Mouse (Mus musculus) layer of hippocampus, adult 18-20 months (tissue): ENCODE measurements around the gene Tbcel. TPM values are rescaled to one million over a fixed set of nuclear protein-coding genes. Genes with fewer than 3 reads are reported as not detected.

Experiments used
- DNase-seq, 2 experiments: peaks; one replicate each; pipeline ENCODE4 v3.0.0; 2022; ENCODE audit warnings: low spot score in 2 of 2
- microRNA-seq, 2 experiments: library from miRNA; unstranded; fragments of <30 nt; microRNA quantifications; one replicate each; pipeline ENCODE4 v1.2.0; 2021
- total RNA-seq, 2 experiments: library from RNA; stranded (reverse); gene quantifications; 2 replicates each; pipeline ENCODE4 v1.2.3; 2021

Gene Tbcel
- total RNA-seq, 2 experiments from 2014 or later = 57.3 to 60.6 TPM

DNA sequence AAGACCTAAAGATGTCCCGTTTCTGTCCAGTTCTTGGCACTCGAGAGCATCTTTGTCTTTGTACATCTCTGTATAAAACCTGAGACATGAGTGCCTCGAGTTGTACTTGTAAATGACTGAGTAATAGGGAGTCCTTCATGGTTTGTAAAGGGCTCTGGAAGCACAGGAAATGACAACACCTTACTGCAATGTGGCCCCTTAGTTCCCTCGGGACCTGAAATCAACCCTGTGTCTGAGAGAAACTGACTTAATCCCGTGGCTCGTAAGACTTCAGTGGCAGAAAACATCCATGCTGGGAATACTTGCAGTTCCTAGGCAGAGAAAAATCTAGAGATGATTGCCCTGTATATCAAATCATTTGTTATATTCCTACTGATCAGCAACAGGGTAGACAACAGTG is 114.7 kb downstream of the Tbcel start:
- DNase-seq = no peak

DNA sequence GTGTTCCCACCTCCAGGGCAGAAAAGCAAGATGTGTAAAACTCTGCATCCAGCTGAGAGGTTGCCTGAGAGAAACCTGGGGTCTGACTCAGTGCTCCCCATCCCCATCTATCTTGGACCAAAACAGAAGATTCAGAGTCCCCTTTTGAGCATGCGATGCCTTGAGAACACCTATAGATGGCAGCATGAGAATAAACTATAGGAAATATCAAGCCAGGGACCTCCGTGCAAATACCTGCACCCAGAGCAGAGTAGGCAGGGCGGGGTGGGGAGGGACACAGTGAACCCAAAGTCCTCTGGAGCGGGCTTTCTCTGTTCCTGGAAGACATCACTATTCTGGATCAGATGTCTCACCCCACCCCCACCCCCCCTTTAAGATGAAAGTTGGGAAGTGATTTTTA is 119.1 kb downstream of the Tbcel start:
- peak in 1 of 2 experiments; percentile 62 for DNase-seq

DNA sequence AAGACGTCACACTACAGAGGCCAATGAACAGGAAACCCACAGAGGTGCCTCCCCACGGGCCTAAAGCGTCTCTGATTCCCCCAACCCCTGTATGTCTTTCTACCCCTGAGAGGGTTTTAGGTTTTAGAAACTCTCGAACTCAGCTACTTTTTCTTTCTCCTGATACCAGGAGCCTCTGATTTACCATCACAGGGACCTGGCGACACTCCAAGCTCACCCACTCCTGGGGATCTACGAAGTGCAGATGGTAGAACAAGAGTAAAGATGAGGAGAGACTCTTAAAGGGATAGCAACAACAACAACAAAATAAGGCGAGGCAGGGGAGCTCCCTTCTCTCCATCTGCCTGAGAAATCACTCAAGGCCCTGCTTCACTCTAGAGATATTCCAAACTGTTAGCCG is 120.6 kb downstream of the Tbcel start:
- peak in 1 of 2 experiments; percentile 36 for DNase-seq

DNA sequence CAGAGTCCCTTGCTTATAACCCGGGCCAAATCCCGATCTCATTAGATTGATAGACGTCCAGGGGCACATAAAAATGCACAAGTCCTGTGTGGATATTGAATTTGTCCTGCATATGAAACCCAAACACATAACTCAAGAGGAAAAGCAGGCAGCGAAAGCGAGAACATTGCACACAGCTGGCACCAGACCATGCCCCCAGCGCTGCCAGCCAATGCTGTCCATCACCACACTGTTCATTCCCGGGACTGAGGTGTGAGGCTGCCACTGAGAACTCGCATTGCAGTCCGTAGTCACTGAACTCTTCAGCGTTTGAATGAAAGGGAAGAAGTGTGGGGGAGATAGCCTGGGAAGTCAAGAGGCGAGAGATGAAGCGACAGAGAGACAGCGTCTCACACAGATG is 122.0 kb downstream of the Tbcel start:
- no peak for DNase-seq

DNA sequence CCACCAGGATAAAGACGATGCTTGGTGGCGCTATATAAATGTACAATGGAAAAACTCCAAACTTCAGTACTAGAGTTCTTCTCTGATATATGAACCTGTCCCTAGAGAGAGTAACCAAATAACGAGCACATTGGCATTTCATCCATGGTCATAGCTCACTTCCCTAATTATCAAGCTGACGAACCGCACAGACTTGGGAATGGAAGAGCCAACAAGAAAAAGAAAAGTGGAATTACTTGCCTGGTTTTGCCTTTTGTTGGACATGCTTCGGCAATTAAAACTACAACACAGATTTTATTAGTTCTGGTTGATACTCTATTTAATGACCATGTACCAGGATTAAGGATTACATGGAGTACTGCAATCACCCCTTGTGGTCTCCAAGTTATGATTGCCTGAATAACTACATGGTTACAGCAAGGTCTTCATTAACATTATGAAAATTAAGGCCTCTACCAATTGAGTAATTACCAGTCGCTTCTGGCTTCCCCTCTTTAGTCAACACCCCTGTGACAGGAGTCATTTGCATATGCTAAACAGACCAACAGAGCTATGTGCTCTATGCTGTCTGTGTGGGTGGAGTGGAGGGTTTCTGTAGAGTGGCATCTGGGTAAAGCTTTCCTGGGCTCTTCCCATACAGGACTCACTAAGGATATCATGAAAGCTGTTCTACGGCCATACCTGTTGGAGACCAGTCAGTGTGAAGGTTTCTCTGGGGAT is 124.8 kb downstream of the Tbcel start:
- DNase-seq = no peak

DNA sequence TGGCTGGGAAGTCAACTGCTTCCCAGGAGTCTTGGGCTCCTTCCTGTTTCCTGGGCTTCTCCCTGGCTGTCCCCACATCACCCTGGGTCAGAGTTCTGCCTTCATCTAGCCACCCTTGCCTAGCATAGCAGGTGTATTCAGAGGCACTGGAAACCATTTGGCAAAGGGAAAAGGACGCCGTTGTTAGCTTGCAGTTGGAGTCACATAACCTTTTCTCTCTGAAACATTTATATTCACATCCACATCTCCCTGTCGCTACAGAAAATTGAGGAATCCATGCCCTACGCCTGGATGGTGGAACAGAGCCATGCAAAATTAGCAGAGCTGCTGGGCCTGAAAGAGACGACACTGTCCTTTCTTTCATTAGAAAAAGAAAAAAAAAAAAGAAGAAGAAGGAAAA is 125.5 kb downstream of the Tbcel start:
- DNase-seq = peak in 1 of 2 experiments; percentile 35

DNA sequence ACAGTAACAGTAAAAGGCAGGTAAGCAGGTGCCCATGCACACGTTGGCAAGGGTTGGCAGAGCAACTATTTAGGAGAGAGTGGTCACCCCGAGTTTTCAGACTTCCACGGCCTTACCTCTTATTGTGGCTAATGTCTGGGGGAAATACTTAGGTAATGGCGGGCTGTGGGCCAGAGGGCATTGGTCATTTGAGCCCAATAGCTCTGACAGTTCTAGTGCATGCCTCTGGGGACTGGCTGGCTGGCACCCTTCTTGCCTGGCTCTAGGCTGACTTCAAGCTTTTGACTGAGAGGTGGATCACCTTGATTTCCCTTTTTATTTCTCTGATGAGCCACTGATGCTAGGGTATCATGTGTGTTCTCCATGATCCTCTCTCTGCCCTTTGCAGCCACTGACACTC is 129.5 kb downstream of the Tbcel start:
- DNase-seq = no peak

DNA sequence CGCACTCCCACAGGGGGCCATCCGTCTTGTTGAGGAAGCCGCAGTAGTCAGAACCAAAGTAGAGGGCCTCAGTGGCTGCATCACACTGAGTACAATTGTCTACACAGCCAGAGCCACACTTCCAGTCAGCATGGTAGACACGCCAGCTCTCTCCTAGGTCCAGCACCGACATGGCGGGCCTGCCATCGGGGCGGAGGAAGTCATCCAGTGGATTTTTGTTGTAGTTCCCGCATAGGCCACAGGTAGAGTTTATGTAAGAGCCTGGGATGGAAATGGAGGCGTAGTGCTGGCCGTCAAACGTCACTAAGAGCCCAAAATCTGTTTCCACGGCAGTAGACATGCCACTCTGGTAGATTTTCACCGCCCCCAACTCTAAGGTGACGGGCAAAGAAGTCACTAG is 130.0 kb downstream of the Tbcel start:
- no peak for DNase-seq

DNA sequence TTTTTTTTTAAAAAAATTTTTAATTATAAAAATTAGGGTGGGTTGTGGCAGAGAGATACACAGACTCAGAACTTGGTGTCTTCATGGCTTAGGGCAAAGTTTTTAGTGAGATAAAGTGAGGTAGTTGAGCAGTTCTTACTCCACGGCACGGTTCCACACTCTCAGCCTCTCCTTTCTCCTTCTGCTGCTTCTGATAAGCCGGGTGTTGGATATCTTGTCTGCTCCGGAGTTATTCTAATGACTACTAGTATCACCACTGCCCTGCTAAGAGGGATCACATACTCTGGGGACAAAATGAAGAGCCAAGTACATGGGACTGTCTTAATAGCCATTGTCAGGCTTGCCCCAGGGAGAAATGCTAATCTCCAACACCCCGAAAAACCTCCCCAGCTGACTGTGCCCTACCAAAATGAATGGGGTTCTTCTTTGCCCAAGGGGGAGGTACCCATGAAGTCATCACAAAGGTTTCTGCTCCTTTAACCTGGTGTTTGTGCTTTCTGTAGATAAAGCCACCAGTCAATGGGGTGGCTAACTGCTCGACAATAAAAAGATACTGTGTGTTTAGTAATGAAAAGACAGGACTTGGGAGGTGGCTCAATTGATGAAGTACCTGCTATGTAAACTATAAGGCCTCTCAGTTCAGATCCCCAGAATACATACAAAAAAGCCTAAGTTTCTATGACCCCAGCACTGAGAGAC is 135.8 kb downstream of the Tbcel start:
- no peak for DNase-seq

Small RNA genes lying within 50 kb of the gene (microRNA-seq; reads per million reads assigned to microRNA genes)
- 0 reads per million in 2 experiments for gene Gm44311

Other genes starting within 250 kb of the Tbcel start
- gene Sc5d, start 243.6 kb downstream of the Tbcel start, total RNA-seq = 10 to 100 TPM; 55.1 to 56.8 TPM
- gene Tecta, start 107.9 kb downstream of the Tbcel start, total RNA-seq = under 1 TPM; 0.28 to 0.42 TPM